Mouse (Mus musculus) lung, postnatal 25 days (tissue): ENCODE measurements around the gene Cr2.
A peak's percentile ranks its signal among the peaks of the same experiment; 100 is the strongest.
"Not testable (repeated sequence)": the region's sequence is repeated elsewhere in the genome, so short reads cannot be mapped to it uniquely, and the experiment has no call there.

ENCODE experiments used
- DNase-seq: peaks from one replicate; pipeline ENCODE4 v3.0.0; 2022; ENCODE audit warnings: low spot score

The Cr2 gene

GRCm38 (mm10) chr1:195175980-195176931, at the start of gene Cr2:
Gene Cr2, minus strand, starts transcription at chr1:195176716.
- peak; percentile 55 for DNase-seq

- DNase-seq = no peak
Measured at GRCm38 (mm10) chr1:195221781-195222180, 45.3 kb upstream of the Cr2 start.

- DNase-seq = not testable (repeated sequence)
Measured at GRCm38 (mm10) chr1:195212851-195213250, 36.3 kb upstream of the Cr2 start.

GRCm38 (mm10) chr1:195184746-195185145, 8.2 kb upstream of the Cr2 start:
- no peak for DNase-seq

GRCm38 (mm10) chr1:195164996-195165755, 11.3 kb downstream of the Cr2 start:
- DNase-seq = no peak

- DNase-seq = peak; percentile 8
Measured at GRCm38 (mm10) chr1:195132070-195132469, 44.4 kb downstream of the Cr2 start.

- peak; percentile 1 for DNase-seq
Measured at GRCm38 (mm10) chr1:195131675-195132015, 44.9 kb downstream of the Cr2 start.

- peak; percentile 91 for DNase-seq
Measured at GRCm38 (mm10) chr1:195130953-195131674, 45.4 kb downstream of the Cr2 start, which contains the start of gene Cr1l. Gene Cr1l, minus strand, starts transcription at chr1:195131586.

GRCm38 (mm10) chr1:195130479-195130878, 46.0 kb downstream of the Cr2 start:
- no peak for DNase-seq

- DNase-seq = no peak
Measured at GRCm38 (mm10) chr1:195129867-195130266, 46.6 kb downstream of the Cr2 start.

- no peak for DNase-seq
Measured at GRCm38 (mm10) chr1:195114414-195114813, 62.1 kb downstream of the Cr2 start.

GRCm38 (mm10) chr1:195113621-195114020, 62.9 kb downstream of the Cr2 start:
- DNase-seq = no peak

GRCm38 (mm10) chr1:195100693-195101092, 75.8 kb downstream of the Cr2 start:
- DNase-seq = no peak

- DNase-seq = no peak
Measured at GRCm38 (mm10) chr1:195098004-195098403, 78.5 kb downstream of the Cr2 start.

GRCm38 (mm10) chr1:195092220-195092720, 84.2 kb downstream of the Cr2 start, which contains the start of gene Cd46:
Gene Cd46, minus strand, starts transcription at chr1:195092249.
- DNase-seq = peak; percentile 87

GRCm38 (mm10) chr1:195091699-195092219, 84.8 kb downstream of the Cr2 start:
- DNase-seq = no peak
